Mouse (Mus musculus) CD4-positive, CD25-positive, alpha-beta regulatory T cell, adult 2 months (primary cell): ENCODE results near the gene Npc1l1.

ENCODE experiments used
- DNase-seq: peaks from one replicate; pipeline ENCODE4 v3.0.0-alpha.2; 2012; ENCODE audit warnings: low read depth, low spot score

The Npc1l1 gene

DNA sequence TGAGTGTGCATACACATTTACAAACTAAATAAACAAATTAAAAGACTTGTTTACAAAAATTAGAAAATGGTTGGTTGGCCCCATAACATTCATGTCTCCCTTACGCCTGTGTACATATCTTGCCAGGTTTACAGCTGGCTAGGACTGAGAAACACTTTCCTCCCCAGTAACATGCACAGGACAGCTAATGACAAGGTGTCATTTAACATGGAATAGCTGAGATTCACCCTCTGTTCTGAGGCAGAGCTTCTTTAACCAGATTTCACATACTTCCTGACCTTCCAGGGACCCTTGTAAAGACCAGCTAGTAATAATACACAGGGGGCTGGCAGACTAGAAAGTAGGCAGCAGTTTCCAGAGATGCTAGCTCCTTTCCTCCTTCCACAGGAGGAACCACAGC, 21.8 kb downstream of the Npc1l1 start:
- DNase-seq: no peak

- DNase-seq: no peak
Measured at GRCm38 (mm10) chr11:6207090-6207489, 22.9 kb downstream of the Npc1l1 start.

GRCm38 (mm10) chr11:6200570-6200969, 29.4 kb downstream of the Npc1l1 start:
- DNase-seq: no peak

GRCm38 (mm10) chr11:6200087-6200569, 29.8 kb downstream of the Npc1l1 start, which contains the start of gene Nudcd3:
TSS of gene Nudcd3 (minus strand) at chr11:6200415.
- peak; percentile 93 for DNase-seq

- DNase-seq: no peak
Measured at GRCm38 (mm10) chr11:6199410-6200086, 30.4 kb downstream of the Npc1l1 start, which contains the start of gene A730071L15Rik. TSS of gene A730071L15Rik (plus strand) at chr11:6200029.

DNA sequence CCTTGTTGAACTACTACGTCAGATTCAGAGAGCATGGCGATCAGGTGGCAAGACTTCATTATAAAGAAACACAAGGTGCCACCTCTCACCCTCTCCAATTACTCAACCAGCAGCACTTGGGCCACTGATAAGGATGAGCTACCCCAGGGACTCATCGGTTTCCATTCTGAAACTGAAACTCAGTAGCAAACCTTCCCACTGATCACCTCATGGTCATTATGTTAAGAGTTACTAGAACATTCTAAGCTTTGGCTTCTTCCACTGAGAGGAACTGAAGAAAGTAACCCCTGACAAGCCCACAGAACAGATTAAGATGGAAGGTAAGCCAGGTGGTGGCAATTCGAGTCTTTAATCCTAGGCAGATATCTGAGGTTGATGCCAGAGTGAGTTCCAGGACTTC, 31.5 kb downstream of the Npc1l1 start:
- DNase-seq: peak; percentile 16

GRCm38 (mm10) chr11:6196780-6197179, 33.2 kb downstream of the Npc1l1 start:
- peak; percentile 18 for DNase-seq

DNA sequence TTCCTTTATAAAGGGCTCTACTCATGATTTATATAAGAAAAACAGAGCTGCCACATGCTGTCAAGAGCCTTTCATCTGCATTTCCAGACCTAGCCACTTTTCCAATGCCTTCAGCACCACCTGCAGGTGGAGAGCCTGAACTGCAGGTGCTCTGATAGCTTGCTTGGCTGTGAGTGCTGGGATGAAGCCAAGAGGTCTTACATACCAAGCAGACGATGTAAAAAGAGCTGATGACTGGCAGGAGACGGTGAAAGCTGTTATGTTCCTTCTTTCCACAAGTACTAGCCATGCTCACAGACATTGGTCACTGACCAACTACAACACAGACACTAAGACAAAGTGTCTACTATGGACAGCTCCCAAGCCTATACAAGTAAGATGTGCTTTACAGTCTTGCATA, 42.1 kb downstream of the Npc1l1 start:
- DNase-seq: peak; percentile 92

DNA sequence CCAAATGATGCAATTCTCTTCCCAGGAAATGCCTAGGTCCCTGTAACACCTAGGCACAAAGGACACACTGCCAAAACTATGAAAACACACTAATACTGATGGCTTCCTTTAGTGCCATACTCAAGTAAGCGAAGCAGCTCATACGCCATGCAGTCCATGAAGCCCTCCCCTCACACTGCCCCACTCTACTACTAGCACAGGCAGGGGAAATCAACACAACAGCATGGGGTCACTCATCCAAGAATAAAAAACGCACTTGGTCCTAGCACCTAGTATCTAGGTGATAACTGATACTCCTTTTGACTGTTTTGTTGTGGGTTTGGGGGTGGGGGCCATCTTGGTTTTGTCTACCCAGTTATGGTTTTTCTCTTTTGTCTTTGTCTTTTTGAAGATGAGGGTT, 42.5 kb downstream of the Npc1l1 start:
- no peak for DNase-seq

GRCm38 (mm10) chr11:6184202-6184935, 45.6 kb downstream of the Npc1l1 start:
- DNase-seq: peak; percentile 68

DNA sequence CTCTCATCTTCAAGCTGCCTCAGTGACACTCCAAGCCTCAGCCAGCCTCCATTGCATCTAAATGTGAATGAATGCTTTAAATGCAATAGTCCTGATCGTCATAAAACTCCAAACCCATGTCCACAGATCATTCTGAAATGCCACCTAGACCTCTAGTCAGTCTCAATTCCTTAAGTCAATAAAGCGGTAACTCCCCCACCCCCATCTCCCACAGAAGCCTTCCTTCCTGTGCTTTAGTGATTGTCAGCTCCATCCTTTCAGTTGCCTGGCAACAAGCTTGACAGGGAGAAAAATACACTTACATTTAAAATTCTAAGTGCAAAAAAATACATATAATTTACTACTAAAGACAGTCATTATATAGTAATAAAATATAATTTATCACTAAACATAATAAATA, 46.7 kb downstream of the Npc1l1 start:
- DNase-seq: peak; percentile 54

- peak; percentile 75 for DNase-seq
Measured at GRCm38 (mm10) chr11:6180811-6181399, 49.0 kb downstream of the Npc1l1 start.

- peak; percentile 56 for DNase-seq
Measured at GRCm38 (mm10) chr11:6179194-6179593, 50.7 kb downstream of the Npc1l1 start.

DNA sequence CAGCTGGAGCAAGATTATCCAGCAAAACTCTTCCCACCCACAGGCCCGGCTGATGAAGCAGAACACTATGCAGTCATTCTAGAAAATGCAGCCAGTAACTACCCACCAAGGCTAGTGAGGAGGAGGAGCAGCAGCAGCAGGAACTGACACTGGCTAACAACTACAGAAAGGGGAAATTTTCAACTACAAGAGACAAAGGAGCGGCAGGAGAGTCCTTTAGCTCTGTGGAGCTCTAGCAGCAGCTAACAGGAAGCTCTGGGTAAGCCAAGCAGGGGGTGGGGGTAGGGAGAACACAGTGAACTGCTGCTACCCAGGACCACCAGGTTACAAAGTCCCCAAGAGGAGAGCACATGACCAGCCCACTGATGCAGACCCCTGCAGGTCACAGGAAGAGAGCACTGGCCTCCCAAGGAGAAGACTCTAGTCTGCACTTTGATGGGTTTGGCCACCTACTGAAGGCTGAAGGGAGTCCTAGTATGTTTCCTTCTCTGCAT, 51.2 kb downstream of the Npc1l1 start:
- DNase-seq: peak; percentile 70

GRCm38 (mm10) chr11:6177781-6178420, 52.0 kb downstream of the Npc1l1 start:
- no peak for DNase-seq

- no peak for DNase-seq
Measured at GRCm38 (mm10) chr11:6175506-6175905, 54.4 kb downstream of the Npc1l1 start.

GRCm38 (mm10) chr11:6174719-6175118, 55.2 kb downstream of the Npc1l1 start:
- no peak for DNase-seq

DNA sequence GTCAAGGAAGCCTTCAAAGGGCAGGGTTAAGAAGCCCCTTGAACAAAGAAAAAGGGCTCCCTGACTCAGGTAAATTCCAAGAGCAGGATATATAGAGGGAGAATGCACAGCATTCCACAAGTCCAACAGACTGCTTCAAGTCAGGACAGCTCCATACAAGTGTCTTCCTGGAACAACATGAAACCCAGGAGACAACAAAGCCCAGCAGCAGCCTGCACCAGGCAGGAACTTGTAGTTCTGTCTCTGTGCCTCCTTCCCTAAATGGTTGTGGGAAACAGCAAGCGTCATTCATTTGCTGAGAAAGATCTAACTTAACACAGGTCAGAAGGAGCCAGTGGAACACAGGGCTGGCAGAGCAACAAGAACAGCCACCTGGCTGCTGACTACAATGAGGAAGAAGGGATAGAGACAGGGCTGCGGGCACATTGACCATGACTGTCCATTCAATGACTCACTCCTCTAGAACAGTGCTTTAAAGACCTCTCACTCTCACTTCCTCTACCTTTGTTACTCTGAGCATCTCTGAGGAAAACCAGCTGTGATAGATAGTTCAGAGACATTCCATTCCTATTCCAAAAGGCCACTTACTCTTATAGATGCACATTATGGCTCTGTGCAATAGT, 60.8 kb downstream of the Npc1l1 start:
- DNase-seq: no peak

GRCm38 (mm10) chr11:6166351-6166750, 63.6 kb downstream of the Npc1l1 start:
- no peak for DNase-seq

GRCm38 (mm10) chr11:6165391-6166081, 64.4 kb downstream of the Npc1l1 start:
- no peak for DNase-seq

- DNase-seq: no peak
Measured at GRCm38 (mm10) chr11:6164781-6165180, 65.2 kb downstream of the Npc1l1 start.
